Comparison of ENCODE assay signal across 28 mouse cellular contexts in the genomic region with DNA sequence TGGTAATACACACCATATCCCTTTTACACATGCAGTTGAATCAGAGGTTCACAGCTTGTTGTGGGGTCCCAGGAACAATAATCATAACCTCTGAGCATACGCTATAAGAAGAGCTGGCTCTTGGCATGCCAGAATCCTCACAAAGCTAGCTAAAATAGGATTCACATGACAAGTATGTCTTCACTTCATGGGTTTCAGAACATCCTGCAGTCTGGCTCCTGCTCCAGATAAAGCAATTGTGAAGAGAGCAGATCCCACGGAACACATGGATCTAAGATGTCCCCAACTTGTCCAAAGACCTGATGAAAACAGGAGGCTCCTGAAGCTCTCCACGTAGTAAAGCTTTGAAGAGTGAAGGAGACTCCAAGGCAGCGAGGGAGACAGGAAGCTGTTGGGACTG. TPM values are rescaled to one million over a fixed set of nuclear protein-coding genes. Genes with fewer than 3 reads are reported as not detected.
"Had no signal": no experiment of that assay in that cellular context is flagged by ENCODE, and none has a peak within 500 bp of the region (broad histone marks: within the 10 kb centered on the region; RNA-seq: fewer than 3 reads in every experiment).

No protein-coding gene starts in this region.

- DNase-seq: left cerebral cortex, postnatal 4 days; liver; liver, embryonic 13.5 days; liver, postnatal 0 days; lung, adult 18-20 months; lung, adult 2 months; lung, embryonic 14.5 days; lung, postnatal 10 days; lung, postnatal 14 days; lung, postnatal 36 days; lung, postnatal 4 days; midbrain, embryonic 14.5 days had no signal

- ATAC-seq: liver, embryonic 12.5 days; liver, postnatal 0 days; lung, postnatal 0 days; midbrain, embryonic 13.5 days; midbrain, embryonic 15.5 days; midbrain, embryonic 16.5 days had no signal

RNA-seq across cellular contexts. Expression of a gene that starts 20.3 kb away (rescaled TPM):
- total RNA-seq: liver, adult 2 months; megakaryocyte progenitor cell, adult 5-6 weeks; megakaryocyte, adult 5-6 weeks; megakaryocyte-erythroid progenitor cell, adult 5-6 weeks; midbrain, postnatal 0 days; monocyte, adult 5-6 weeks had no signal

RNA-seq across cellular contexts. Expression of a gene that starts 55.6 kb away (rescaled TPM):
- total RNA-seq: megakaryocyte progenitor cell, adult 5-6 weeks; megakaryocyte-erythroid progenitor cell, adult 5-6 weeks; monocyte, adult 5-6 weeks had no signal

RNA-seq across cellular contexts. Expression of a gene that starts 59.0 kb away (rescaled TPM):
- total RNA-seq: left cerebral cortex, adult 8-10 months; left cerebral cortex, postnatal 10 days; left cerebral cortex, postnatal 14 days; left cerebral cortex, postnatal 25 days; left cerebral cortex, postnatal 36 days; left cerebral cortex, postnatal 4 days; liver, adult 2 months; megakaryocyte progenitor cell, adult 5-6 weeks; megakaryocyte, adult 5-6 weeks; megakaryocyte-erythroid progenitor cell, adult 5-6 weeks; midbrain, postnatal 0 days; monocyte, adult 5-6 weeks had no signal
